Mouse (Mus musculus) activated CD4-positive, CD25-positive, alpha-beta regulatory T cell, adult 4 months (primary cell): ENCODE results near the gene Trmo. TPM values are rescaled to one million over a fixed set of nuclear protein-coding genes. Genes with fewer than 3 reads are reported as not detected.

ENCODE experiments used
- ATAC-seq: one replicate; pipeline ENCODE4 v1.8.0; 2017
- polyA plus RNA-seq, 2 experiments: library from polyadenylated mRNA; unstranded; fragments of 100-300 nt; shearing (Covaris generic); gene quantifications; one replicate each; pipeline ENCODE4 v1.2.1; 2017

Gene Trmo
- polyA plus RNA-seq, 2 experiments from 2014 or later, result 10.9 to 16.3 TPM

DNA sequence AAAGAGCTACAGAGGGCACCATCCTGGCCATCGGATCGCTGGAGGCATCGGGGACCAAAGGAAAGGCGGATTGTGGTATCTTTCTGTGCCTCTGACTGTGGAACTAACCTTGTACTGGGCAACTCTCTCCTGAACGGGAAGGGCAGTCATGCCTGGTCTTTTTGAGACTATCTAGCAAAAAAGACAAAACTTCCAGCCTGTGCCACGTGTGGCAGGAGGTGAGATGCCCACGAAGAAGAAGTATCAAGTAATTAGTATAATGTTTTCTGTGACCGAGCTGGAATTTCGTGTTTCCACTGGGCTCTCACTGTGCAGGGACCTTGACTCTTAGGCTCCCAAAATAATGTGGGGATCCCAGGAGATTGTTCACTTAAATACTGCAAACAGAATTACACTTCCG lies 50.2 kb downstream of the Trmo start:
- no peak for ATAC-seq

DNA sequence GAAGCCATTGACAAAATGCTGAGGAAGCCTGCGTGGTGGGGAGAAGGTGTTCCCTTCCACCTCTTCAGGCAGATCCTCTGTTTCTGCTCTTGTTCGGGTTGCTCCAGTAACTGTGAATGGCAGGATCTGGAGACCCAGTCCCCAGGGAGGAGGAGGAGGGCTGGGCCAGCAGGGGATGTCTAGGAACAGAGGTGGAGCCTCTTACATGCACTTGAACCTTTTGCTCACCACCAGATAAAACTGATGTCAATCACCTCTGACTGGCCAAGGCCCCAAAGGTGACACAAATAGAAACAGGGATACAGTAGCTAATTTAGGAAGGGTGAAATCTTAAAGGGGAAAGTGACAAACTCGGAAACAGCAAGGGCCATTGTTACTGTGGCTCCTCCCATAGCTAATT lies 51.2 kb downstream of the Trmo start:
- no peak for ATAC-seq

DNA sequence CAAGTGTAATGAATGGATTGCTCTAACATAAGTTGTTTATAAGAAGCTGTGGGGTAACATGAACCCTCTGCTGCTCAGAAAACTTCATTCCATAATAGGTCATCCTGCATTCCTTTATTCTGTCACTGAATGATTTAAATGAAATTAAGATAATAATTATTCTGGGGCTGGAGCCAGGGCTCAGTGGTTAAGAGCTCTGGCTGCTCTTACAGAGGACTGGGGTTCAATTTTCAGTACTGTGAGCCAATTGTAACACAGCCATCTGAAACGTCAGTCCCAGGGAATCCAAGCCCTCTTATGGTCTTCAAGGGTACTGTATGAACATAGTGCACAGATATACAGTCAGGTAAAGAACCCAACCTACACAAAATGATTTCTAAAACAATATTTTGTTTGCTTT lies 53.4 kb downstream of the Trmo start:
- ATAC-seq, result no peak

DNA sequence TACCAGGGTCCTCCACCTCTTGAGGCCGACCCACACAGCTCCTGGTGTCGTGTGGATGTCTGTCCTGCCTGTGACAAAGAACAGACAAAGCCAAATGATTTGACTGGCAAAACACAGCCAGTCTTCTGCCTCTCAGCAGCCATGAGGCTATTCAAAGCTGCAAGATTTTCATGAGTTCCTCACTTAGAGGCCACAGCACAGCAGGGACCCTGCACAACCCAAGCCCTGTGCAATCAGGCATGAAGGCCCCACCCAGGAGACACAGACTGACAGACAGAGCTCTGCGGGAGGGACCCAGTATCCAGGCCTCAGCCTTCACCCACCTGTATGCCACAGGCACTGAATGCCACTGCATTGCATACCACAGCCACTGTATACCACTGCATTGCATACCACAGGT lies 60.3 kb downstream of the Trmo start:
- no peak for ATAC-seq

Other genes starting within 250 kb of the Trmo start
- 10 to 100 TPM; 10.9 to 17.7 TPM for gene Xpa, start 193.1 kb downstream of the Trmo start, polyA plus RNA-seq
- not detected for gene Foxe1, start 45.8 kb downstream of the Trmo start, polyA plus RNA-seq
- 1 to 10 TPM in 1 of 2 experiments, under 1 TPM in 1; 0.93 to 2.7 TPM for gene Hemgn, start 24.1 kb upstream of the Trmo start, polyA plus RNA-seq
- gene Anp32b, start 61.5 kb upstream of the Trmo start, polyA plus RNA-seq, result 10 to 100 TPM; 55.1 to 55.3 TPM
- 10 to 100 TPM; 68.7 to 68.8 TPM for gene Nans, start 99.8 kb upstream of the Trmo start, polyA plus RNA-seq
- gene Trim14, start 146.7 kb upstream of the Trmo start, polyA plus RNA-seq, result 10 to 100 TPM; 26.7 to 31.2 TPM
- gene Coro2a, start 212.8 kb upstream of the Trmo start, polyA plus RNA-seq, result 100 to 1,000 TPM in 1 of 2 experiments, 10 to 100 TPM in 1; 79.7 to 108 TPM